10 mouse cellular contexts compared by ENCODE assay signal in the genomic region with DNA sequence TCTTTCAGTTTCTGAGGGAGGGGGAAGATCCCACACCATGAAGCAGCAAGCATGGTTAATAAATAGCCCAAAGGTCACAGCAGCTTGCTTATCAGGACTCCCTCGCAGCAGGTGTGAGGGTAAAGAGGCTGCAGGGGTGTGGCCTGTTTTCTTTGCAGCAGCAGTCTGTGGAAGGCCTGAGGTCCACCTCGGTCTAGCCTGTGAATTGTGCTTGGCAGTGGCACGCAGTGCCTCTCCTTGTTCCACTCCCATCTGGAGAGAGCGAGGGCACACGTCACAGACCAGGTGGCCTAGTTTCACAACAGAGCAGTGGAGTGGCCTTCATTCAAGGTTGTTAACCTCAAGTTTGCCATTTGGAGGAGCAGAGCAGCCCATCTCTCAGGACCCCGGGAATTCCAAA. TPM values are rescaled to one million over a fixed set of nuclear protein-coding genes. Genes with fewer than 3 reads are reported as not detected.
DNase-seq lines count a peak whose midpoint lies in the region; ATAC-seq and TF ChIP-seq lines count a peak whose summit lies in the region.
"Had no signal": no experiment of that assay in that cellular context is flagged by ENCODE, and none has a peak within 500 bp of the region (broad histone marks: within the 10 kb centered on the region; RNA-seq: fewer than 3 reads in every experiment).

No protein-coding gene starts in this region.

- no peaks in the 10 kb centered on the region for H3K79me2 ChIP-seq in MEL (ENCODE audit: control insufficient read depth, insufficient read depth, low read length, poor library complexity)

- 0 out of 4 replicates have a peak, but pooled peaks cover 0 to 2% of the 10 kb centered on the region in 2 experiments for H3K27me3 ChIP-seq in MEL (ENCODE audit: control insufficient read depth in 1 of 2, insufficient read depth in 2 of 2, low read length in 2 of 2)
- no peaks in the 10 kb centered on the region for H3K27me3 ChIP-seq in intestine, embryonic 15.5 days (replicated peaks)
- H3K27me3 ChIP-seq in liver, embryonic 16.5 days (ENCODE audit: control insufficient read depth, insufficient read depth, low read depth, low read length), result no peaks in the 10 kb centered on the region
- no peaks in the 10 kb centered on the region for H3K27me3 ChIP-seq in limb, embryonic 10.5 days (ENCODE audit: low read depth, poor library complexity, severe bottlenecking)
- no peaks in the 10 kb centered on the region for H3K27me3 ChIP-seq in forebrain, embryonic 13.5 days
- H3K27me3 ChIP-seq: neural tube, embryonic 13.5 days had no signal

- H3K4me3 ChIP-seq in MEL (ENCODE audit: control insufficient read depth in 1 of 2, insufficient read depth in 1 of 2, low read depth in 2 of 2, low read length in 2 of 2), result no peak overlapping the region
- no peak overlapping the region for H3K4me3 ChIP-seq in intestine, embryonic 15.5 days (replicated peaks)
- no peak overlapping the region for H3K4me3 ChIP-seq in liver, embryonic 16.5 days (ENCODE audit: low read depth, low read length)
- no peak overlapping the region for H3K4me3 ChIP-seq in limb, embryonic 10.5 days
- no peak overlapping the region for H3K4me3 ChIP-seq in forebrain, embryonic 13.5 days
- H3K4me3 ChIP-seq: neural tube, embryonic 13.5 days had no signal

- no peak for TF ChIP-seq POLR2A in MEL (IDR thresholded peaks at IDR 0.05; ENCODE audit: control insufficient read depth in 1 of 2, insufficient read depth in 1 of 2, low read depth in 1 of 2, low read length in 2 of 2, poor library complexity in 1 of 2)

- whole genome bisulfite sequencing in intestine, embryonic 15.5 days, result 46% methylated on average over 6 of the region's 6 CpGs
- WGBS in liver, embryonic 16.5 days (ENCODE audit: insufficient replicate concordance), result 38% methylated on average over 6 of the region's 6 CpGs
- 59% methylated on average over 6 of the region's 6 CpGs for WGBS in limb, embryonic 10.5 days
- WGBS in forebrain, embryonic 13.5 days, result 58% methylated on average over 6 of the region's 6 CpGs

- TF ChIP-seq CTCF in MEL (IDR thresholded peaks at IDR 0.05 in 2 of 3, conservative IDR thresholded peaks at IDR 0.05 in 1 of 3; ENCODE audit: control insufficient read depth in 1 of 3, insufficient read depth in 1 of 3, low read depth in 2 of 3, low read length in 3 of 3, poor library complexity in 1 of 3, severe bottlenecking in 1 of 3), result no peak

- no peak overlapping the region for H3K27ac ChIP-seq in MEL (ENCODE audit: control insufficient read depth, low read depth, low read length)
- H3K27ac ChIP-seq in intestine, embryonic 15.5 days, result peak overlapping the region; percentile 61
- no peak overlapping the region for H3K27ac ChIP-seq in liver, embryonic 16.5 days (ENCODE audit: low read length)
- no peak overlapping the region for H3K27ac ChIP-seq in limb, embryonic 10.5 days
- H3K27ac ChIP-seq in forebrain, embryonic 13.5 days, result no peak overlapping the region
- H3K27ac ChIP-seq: neural tube, embryonic 13.5 days had no signal

- DNase-seq in A20 (ENCODE audit: low read depth, low spot score), result peak; percentile 89
- no peak for DNase-seq in MEL (ENCODE audit: low read depth, low spot score)
- no peak for DNase-seq in limb, embryonic 10.5 days (ENCODE audit: low spot score)
- DNase-seq in spleen, postnatal 36 days (ENCODE audit: low spot score in 2 of 2), result no peak
- no peak for DNase-seq in frontal cortex, postnatal 10 days (ENCODE audit: low spot score in 2 of 2)

- TF ChIP-seq EP300 in MEL (IDR thresholded peaks at IDR 0.05; ENCODE audit: low read depth in 1 of 2, low read length in 2 of 2), result no peak

- no peak overlapping the region for H3K9ac ChIP-seq in MEL (ENCODE audit: control insufficient read depth, low read depth, low read length, poor library complexity, severe bottlenecking)
- H3K9ac ChIP-seq in intestine, embryonic 15.5 days, result no peak overlapping the region
- H3K9ac ChIP-seq in liver, embryonic 16.5 days (ENCODE audit: low read depth, low read length), result no peak overlapping the region
- H3K9ac ChIP-seq in forebrain, embryonic 13.5 days, result no peak overlapping the region
- H3K9ac ChIP-seq: neural tube, embryonic 13.5 days had no signal

- H3K4me1 ChIP-seq in MEL (ENCODE audit: control insufficient read depth in 1 of 2, insufficient read depth in 2 of 2, low read length in 2 of 2), result no peaks in the 10 kb centered on the region
- H3K4me1 ChIP-seq in intestine, embryonic 15.5 days (replicated peaks), result 0 out of 2 replicates have a peak, but pooled peaks cover 12% of the 10 kb centered on the region
- peaks cover 7% of the 10 kb centered on the region for H3K4me1 ChIP-seq in liver, embryonic 16.5 days (ENCODE audit: control insufficient read depth, low read depth, low read length)
- H3K4me1 ChIP-seq in limb, embryonic 10.5 days, result peaks cover 11% of the 10 kb centered on the region
- H3K4me1 ChIP-seq in forebrain, embryonic 13.5 days, result no peaks in the 10 kb centered on the region

- H3K4me2 ChIP-seq in intestine, embryonic 15.5 days (replicated peaks), result no peak overlapping the region
- 0 out of 2 replicates have a peak overlapping the region, but pooled peaks have one; percentile 17 for H3K4me2 ChIP-seq in liver, embryonic 16.5 days (ENCODE audit: low read depth, low read length)
- no peak overlapping the region for H3K4me2 ChIP-seq in forebrain, embryonic 13.5 days
- H3K4me2 ChIP-seq: neural tube, embryonic 13.5 days had no signal

- no peaks in the 10 kb centered on the region for H3K36me3 ChIP-seq in MEL (ENCODE audit: control insufficient read depth in 1 of 2, insufficient read depth in 2 of 2, low read length in 2 of 2)
- no peaks in the 10 kb centered on the region for H3K36me3 ChIP-seq in intestine, embryonic 15.5 days
- no peaks in the 10 kb centered on the region for H3K36me3 ChIP-seq in liver, embryonic 16.5 days (ENCODE audit: control insufficient read depth, insufficient read depth)
- H3K36me3 ChIP-seq in limb, embryonic 10.5 days, result no peaks in the 10 kb centered on the region
- no peaks in the 10 kb centered on the region for H3K36me3 ChIP-seq in forebrain, embryonic 13.5 days (ENCODE audit: poor library complexity, severe bottlenecking)
- H3K36me3 ChIP-seq: neural tube, embryonic 13.5 days had no signal

- no peak for TF ChIP-seq RAD21 in MEL (IDR thresholded peaks at IDR 0.05; ENCODE audit: low read depth, low read length)

- no peaks in the 10 kb centered on the region for H3K9me3 ChIP-seq in MEL (replicated peaks; ENCODE audit: insufficient read depth, low read length)
- no peaks in the 10 kb centered on the region for H3K9me3 ChIP-seq in intestine, embryonic 15.5 days
- no peaks in the 10 kb centered on the region for H3K9me3 ChIP-seq in liver, embryonic 16.5 days (replicated peaks; ENCODE audit: control insufficient read depth, low read length)
- no peaks in the 10 kb centered on the region for H3K9me3 ChIP-seq in limb, embryonic 10.5 days (replicated peaks)
- no peaks in the 10 kb centered on the region for H3K9me3 ChIP-seq in forebrain, embryonic 13.5 days (replicated peaks)
- H3K9me3 ChIP-seq: neural tube, embryonic 13.5 days had no signal

- peak; percentile 97 for ATAC-seq in intestine, embryonic 15.5 days
- ATAC-seq in liver, embryonic 16.5 days (ENCODE audit: low read depth), result peak; percentile 92
- ATAC-seq in forebrain, embryonic 13.5 days, result no peak
- ATAC-seq: forebrain, embryonic 14.5 days had no signal

TF ChIP-seq in MEL, 35 proteins besides CTCF, POLR2A, EP300 and RAD21:
- no peak for TF ChIP-seq ZMIZ1 (IDR thresholded peaks at IDR 0.05; ENCODE audit: low read depth, low read length)
- 0 out of 2 replicates have a peak, but pooled peaks have one; percentile 24 for TF ChIP-seq GATA1 (IDR thresholded peaks at IDR 0.05; ENCODE audit: low read depth, low read length)

RNA-seq across cellular contexts. Expression of a gene that starts 19.6 kb away (rescaled TPM):
- total RNA-seq in MEL (2012; rRNA removed), result 19.4 and 26.2 TPM in 2 replicates
- 10 to 100 TPM in 1 of 2 experiments, not detected in 1; 29.8 TPM for polyA plus RNA-seq in MEL (2012; ENCODE audit: insufficient read depth in 1 of 2, insufficient read length in 2 of 2, low read depth in 1 of 2, low replicate concordance in 2 of 2, missing spikeins in 1 of 2)
- polyA plus RNA-seq in intestine, embryonic 15.5 days (2015; fragmentation: Nextera tagmentation; extraction: Ambion mirVana), result 31.1 and 31.3 TPM in 2 replicates
- polyA plus RNA-seq in liver, embryonic 16.5 days (2015; fragmentation: Nextera tagmentation; extraction: Ambion mirVana), result 24.2 and 32.2 TPM in 2 replicates
- 45.8 and 46.9 TPM in 2 replicates for polyA plus RNA-seq in limb, embryonic 10.5 days (2016; fragmentation: Nextera tagmentation; extraction: Ambion mirVana)
- polyA plus RNA-seq in forebrain, embryonic 13.5 days (2015; fragmentation: Nextera tagmentation; extraction: Ambion mirVana), result 20.8 and 20.9 TPM in 2 replicates
